Mouse (Mus musculus): ENCODE data around the gene Brat1.

- TF ChIP-seq POLR2A (IDR thresholded peaks at IDR 0.05; ENCODE audit: low read depth, low read length) (no peak), CTCF (IDR thresholded peaks at IDR 0.05; ENCODE audit: extremely low read depth, insufficient read length, insufficient replicate concordance, low read depth, low read length) (no peak)
These were observed 31.4 kb downstream of the Brat1 start for GRCm38 (mm10) chr5:140736166-140736565.
